In the genomic region with DNA sequence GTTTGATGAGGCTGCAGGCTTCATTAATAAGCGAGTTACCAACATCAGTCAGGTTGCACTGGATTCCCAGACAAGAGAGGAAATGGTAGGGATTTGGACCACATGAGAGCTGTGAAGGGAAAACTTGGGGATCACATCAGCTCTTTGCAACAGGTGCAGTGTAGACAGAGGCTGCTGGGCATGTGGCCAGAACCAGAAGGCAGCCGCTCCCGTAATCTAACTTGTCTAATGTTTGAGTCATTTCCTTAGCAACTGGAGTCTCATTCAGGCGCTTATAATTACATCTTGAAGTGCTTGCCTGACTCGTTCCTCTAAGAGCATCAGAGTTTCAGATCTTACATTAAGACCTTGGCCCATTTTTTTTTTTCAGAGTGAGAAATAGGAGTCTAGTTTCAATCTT, we compare ENCODE assay signal across 10 mouse cellular contexts.
DNase-seq lines count a peak whose midpoint lies in the region.
"Had no signal": no experiment of that assay in that cellular context is flagged by ENCODE, and none has a peak within 500 bp of the region (broad histone marks: within the 10 kb centered on the region; RNA-seq: fewer than 3 reads in every experiment).

No protein-coding gene starts in this region.

- peak; percentile 20 to 35 for DNase-seq in heart, postnatal 10 days
- DNase-seq in heart, postnatal 25 days (ENCODE audit: low spot score), result no peak
- peak; percentile 11 for DNase-seq in 416B (ENCODE audit: low read depth)
- peak; percentile 76 for DNase-seq in brain, adult 2 months (ENCODE audit: low read depth, low spot score)
- DNase-seq in left cerebral cortex, postnatal 25 days (ENCODE audit: low spot score in 2 of 2), result peak; percentile 34 to 74
- no peak for DNase-seq in adrenal gland, postnatal 25 days
- DNase-seq in kidney, adult 11 months, result no peak
- DNase-seq in urinary bladder, postnatal 25 days (ENCODE audit: low spot score), result no peak
- DNase-seq: cerebellum, adult 8-10 months; thymus, postnatal 4 days had no signal

- intact Hi-C loops in heart, postnatal 10 days (cut with DNase I), result no loop called here
- intact Hi-C loops in heart, postnatal 25 days (cut with DNase I), result no loop called here
- intact Hi-C loops in left cerebral cortex, postnatal 25 days (cut with DNase I), result no loop called here

Comparison
In these comparisons a context has a peak if more than half of its experiments do, and no peak if none do; other contexts are left out.
1. DNase-seq: peak in heart, postnatal 10 days (2 of 2), 416B (single experiment), brain, adult 2 months (single experiment) and left cerebral cortex, postnatal 25 days (2 of 2); none in heart, postnatal 25 days (single experiment), adrenal gland, postnatal 25 days (single experiment), kidney, adult 11 months (single experiment) and urinary bladder, postnatal 25 days (single experiment).